Mouse (Mus musculus) T-helper 2 cell (primary cell): ENCODE measurements around the gene Traf2.

Experiments
- in situ Hi-C: fragments of 300-600 bp; cut with MboI, MseI; formaldehyde crosslinking; loops from one replicate; pipeline ENCODE4 v1.15.1; 2025; ENCODE audit warnings: high pct_unique_total_duplicates

The Traf2 gene

DNA sequence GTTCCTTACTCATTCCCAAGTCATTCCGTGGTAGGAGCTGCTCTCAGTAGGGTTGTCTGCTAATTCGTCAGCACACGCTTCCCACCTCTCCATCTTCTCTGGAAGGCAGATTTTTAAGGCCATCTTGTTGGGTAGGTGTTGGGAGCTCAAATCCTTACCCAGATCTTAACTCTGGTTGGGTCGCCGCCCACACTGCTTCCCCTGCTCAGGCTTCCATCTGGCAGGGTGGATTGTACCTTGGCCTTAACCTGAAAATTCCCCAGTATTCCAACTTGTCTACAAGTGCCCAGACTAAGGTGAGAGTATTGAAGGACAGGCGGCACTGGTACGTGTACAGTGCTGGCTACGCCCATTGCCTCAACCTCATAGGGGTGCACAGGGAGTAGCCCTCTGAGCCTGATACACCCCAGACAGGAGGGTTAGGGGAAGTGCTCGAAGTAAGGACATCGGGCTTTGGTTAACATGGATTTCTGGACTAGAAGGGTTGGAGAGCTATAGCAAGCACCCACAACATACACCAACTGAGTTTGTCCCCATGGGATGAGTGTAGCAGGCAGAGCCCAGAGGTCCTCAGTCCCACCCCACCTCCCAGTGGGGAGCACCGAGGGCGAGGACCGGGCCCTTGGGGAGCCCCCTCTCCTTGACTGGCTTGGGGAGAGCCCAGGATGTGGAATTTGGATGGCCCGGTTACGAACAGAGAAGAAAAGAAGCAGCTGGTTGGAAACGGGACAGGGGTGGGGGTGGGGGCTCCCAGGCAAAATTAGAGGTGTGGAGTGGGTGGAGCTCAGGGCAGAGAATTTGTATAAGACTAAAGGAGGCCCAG lies 29.5 kb upstream of the Traf2 start:
- in situ Hi-C loops: no loop called here

GRCm38 (mm10) chr2:25575432-25576027 lies 28.8 kb upstream of the Traf2 start:
- in situ Hi-C loops: no loop called here

GRCm38 (mm10) chr2:25574579-25575431 lies 28.1 kb upstream of the Traf2 start, which contains the start of the genes Mamdc4 and Phpt1:
Gene Mamdc4 (minus strand): TSS chr2:25574845.
Gene Phpt1 (minus strand): TSS chr2:25575224.
- in situ Hi-C loops: no loop called here

DNA sequence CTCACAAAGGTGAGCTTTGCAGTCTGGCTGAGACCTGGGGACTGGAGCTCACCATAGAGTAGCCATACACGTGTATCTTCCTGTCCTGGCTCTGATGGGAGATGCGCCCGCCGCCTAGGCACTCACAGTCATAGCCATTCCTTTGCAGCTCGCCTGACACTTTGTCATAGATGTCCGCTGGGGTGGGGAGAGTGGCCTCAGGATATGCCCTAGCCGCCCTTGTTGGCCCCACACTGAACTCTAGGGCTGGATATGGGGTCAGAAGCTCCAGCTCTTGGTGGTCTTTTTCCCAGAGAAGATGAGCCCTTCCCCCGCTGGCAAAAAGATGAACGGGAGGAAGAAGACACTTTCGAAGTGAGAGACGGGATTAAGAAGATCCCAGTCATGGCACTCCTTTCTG lies 27.4 kb upstream of the Traf2 start:
- in situ Hi-C loops: no loop called here

DNA sequence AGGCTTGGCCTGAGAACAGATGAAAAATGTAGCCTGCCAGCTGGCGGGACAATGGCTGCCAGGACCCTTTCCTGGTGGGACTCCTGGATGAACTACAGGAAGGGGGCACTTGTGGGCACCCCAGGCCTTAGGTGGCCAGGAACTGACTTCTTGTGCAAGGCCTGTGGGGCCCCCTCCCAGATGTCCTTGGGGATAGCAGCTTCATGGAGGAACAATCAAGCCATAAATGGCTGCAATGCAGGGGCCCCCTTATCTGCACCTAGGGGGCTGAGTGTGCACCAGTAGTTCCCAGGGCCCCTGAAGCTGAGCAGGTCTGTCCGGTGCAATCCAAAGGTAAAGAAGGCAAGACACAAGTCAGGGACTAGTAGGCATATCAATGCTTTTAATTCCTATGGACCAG lies 26.3 kb upstream of the Traf2 start:
- in situ Hi-C loops: no loop called here

DNA sequence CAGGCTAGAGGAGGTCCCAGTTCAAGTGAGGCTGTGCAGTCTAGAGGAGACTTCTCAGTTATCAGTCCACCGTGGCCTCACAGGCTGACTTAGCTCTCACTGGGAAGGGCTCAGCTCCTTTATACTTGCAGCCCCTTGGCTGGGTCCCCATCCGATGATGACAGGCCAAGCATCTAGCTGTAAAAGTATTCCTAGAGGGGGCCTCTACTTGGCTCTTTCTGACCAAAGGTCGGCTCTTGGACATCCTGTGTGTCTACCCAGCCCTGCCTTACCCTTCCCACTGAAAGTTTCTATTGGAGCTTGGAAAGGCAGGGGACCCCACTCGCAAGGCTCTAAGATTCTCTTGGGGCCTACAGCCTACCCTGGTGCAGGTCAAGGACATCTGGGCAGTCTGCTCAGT lies 24.5 kb upstream of the Traf2 start:
- in situ Hi-C loops: no loop called here

GRCm38 (mm10) chr2:25569323-25569722 lies 22.6 kb upstream of the Traf2 start:
- in situ Hi-C loops: no loop called here

DNA sequence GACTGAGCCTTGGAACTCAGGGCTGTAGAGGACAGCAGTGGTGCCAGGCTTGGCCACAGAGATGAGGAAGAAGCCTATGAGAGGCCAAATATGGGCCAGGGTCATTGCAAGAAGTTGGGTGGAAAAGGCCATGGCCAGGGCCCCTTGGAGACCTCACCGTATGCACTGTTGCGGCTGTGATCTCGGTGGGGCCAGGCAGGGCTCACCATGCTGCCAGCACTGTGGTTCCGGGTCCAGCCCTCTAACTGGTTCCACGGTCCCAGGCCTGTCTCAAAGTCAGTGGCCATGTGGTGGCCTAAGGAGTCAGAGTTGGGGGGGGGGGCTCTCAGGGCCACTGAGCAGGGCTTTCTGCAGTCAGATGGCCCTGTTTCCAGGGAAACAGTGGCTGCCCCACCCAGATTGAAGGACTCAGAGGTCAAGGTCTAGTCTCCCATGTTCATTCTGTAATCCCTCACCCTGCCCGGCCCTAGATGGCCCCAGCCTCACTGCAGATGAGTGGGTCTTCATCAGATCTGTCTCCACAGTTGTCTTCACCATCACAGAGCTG lies 21.8 kb upstream of the Traf2 start:
- in situ Hi-C loops: no loop called here

GRCm38 (mm10) chr2:25566558-25566957 lies 19.8 kb upstream of the Traf2 start:
- in situ Hi-C loops: no loop called here

DNA sequence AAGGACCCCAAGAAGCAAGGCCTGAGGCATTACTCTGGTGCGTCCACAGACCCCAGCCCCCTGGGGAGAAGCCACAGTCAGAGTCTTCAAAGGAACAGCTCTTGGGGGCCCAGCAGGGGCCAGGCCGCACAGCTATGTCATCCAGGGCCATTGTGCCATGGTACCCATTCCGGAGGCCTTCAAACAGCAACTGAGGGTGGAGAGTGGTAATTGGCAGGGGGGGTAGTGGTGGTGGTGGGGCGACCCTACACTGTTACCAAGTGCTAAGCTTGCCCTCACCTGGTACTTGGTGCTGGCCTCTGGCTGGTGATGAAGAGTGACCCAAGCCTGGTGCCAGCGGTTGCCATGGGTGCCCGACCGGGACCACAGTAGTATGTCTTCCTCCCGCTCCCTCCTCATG lies 19.0 kb upstream of the Traf2 start:
- in situ Hi-C loops: no loop called here

- in situ Hi-C loops: no loop called here
Observed at GRCm38 (mm10) chr2:25561946-25562345, 15.2 kb upstream of the Traf2 start.

- in situ Hi-C loops: no loop called here
Observed at GRCm38 (mm10) chr2:25560551-25560950, 13.8 kb upstream of the Traf2 start.

DNA sequence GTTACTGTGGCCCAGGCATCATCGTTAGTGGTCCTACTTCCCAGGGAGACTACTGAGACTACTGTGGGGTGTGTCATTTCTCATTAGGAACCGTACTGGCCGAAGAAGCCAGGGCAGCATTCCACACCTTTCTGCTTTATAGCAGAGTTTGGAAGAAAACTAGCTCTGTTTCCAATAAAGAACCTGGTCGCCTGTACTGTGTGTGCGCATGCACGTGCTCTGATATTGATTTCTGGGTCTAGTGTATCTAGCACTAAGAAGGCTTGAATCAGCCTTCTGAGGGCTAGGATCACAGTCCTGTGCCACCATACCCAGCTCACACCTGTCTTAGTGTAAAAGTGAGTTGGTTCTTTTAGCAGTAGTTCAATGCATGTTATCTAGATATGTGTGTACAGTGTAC lies 12.0 kb upstream of the Traf2 start:
- in situ Hi-C loops: loop anchor here (10.0 kb wide), 1 partner anchor 946 kb away; no protein-coding TSS in a partner anchor

- in situ Hi-C loops: loop anchor here (10.0 kb wide), 1 partner anchor 947 kb away; no protein-coding TSS in a partner anchor
Observed at GRCm38 (mm10) chr2:25557964-25558360, 11.2 kb upstream of the Traf2 start.

DNA sequence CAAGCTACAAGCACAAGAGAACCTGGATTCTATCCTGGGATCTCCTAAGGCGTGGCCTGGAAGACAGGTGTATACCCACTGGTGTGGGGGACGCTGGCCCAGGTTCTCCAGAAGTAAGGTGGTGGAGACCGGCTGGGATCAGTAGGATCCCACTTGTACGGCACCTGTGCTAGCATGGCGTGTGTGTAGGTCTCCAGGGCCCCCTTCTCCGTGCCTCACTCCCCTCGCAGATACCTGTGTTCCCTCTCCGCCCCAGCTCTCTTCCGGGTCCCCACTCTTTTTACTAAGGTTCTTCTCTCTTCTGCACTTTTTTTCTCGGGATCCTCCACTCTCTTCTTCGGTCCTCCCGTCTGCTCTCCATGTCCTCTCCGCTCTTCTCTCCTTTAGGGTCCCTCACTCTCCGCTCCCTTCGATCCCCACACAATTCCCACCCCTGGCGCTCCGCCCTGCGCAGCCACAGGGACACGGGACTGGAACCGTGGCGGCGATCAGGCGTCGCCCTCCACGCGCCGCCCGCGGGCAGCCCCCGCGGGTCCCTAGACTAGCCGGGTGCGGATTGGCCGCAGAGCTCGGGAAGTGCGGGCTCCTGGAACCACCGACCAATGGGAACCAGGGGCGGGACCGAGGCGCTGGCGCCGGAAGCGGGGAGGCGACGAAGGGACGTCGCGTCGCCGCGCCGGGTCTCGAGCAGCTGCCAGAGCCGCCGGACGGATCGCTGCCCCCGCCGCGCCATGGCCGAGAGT lies 10.7 kb upstream of the Traf2 start, which contains the start of gene Edf1:
Gene Edf1, plus strand, starts transcription at position 627 of the 743 bp plus-strand sequence.
- in situ Hi-C loops: loop anchor here (10.0 kb wide), 1 partner anchor 947 kb away; no protein-coding TSS in a partner anchor

DNA sequence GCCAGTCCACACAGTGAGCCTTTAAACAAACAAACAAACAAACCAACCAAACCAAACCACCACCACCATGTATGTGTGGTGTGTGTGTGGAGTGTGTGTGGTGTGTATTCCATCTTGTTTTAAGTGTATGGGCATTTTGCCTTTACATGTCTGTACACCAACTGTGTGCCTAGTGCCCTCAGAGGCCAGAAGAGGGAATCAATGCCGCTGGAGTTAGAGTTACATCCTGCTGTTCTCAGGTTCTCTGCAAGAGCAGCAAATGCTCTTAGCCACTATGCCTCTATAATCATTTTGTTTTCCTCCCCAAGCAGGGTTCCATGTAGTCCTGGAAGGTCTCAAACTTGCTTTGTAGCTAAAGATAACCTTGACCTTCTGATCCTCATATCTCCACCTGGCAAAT lies 9.6 kb upstream of the Traf2 start:
- in situ Hi-C loops: loop anchor here (10.0 kb wide), 1 partner anchor 949 kb away; no protein-coding TSS in a partner anchor

- in situ Hi-C loops: loop anchor here (10.0 kb wide), 1 partner anchor 949 kb away; no protein-coding TSS in a partner anchor
Observed at GRCm38 (mm10) chr2:25555479-25555878, 8.7 kb upstream of the Traf2 start.

- in situ Hi-C loops: loop anchor here (10.0 kb wide), 1 partner anchor 952 kb away; no protein-coding TSS in a partner anchor
Observed at GRCm38 (mm10) chr2:25553171-25553786, 6.5 kb upstream of the Traf2 start.

DNA sequence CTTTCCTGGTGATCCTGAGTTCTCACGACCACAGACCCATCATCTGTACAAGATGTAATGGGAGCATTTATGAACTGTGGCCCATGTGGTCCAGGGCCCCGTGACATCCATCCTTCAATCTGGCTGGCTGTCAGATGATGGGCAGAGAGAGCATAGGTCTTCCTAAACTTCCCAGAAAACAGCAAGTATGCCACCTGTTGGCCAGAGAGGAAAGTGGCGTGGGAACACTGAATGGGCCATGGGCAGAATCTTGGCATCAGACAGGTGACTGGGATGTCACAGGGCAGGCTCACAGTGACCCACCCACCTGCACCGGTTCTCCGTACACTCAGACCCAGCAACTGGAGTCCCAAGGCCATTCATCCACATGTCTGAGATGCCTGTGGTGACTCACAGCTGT lies 4.4 kb upstream of the Traf2 start:
- in situ Hi-C loops: loop anchor here (10.0 kb wide), 1 partner anchor 954 kb away; no protein-coding TSS in a partner anchor
